In the genomic region with DNA sequence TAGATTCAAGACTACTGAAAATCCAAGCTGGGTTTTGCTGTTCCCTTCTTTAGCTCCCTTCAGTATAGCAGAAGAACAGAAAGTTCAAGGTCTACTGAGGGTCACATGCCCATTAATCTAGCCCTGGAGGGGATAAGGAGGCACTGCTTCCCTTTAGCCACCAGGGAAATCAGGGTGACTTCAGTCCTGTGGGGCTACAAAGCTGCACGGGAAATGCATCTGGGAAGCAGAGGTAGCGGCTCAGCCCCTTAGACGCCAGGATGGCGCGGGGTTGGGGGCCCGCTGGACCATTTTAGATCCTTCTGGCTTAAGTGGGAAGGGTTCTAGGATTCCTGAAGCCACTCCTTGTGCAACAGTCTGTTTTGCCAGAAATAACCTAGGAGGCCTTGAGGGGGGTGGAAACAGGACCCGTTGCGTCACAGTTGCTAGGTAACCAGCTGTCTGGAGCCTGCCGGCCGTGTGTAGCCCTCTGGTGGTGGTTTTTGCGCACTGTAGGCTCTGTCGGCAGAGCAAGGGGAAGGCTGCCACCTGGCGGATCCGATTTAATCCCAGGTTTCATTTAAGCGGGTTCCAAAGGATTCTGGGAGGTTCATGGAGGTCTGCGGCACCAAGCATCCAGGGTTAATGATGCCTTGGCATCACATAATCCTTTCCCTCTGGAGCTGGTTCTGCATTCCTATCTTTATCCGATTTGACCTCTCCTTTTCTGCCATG, we compare ENCODE assay signal across 8 mouse cellular contexts. TPM values are rescaled to one million over a fixed set of nuclear protein-coding genes. Genes with fewer than 3 reads are reported as not detected.
DNase-seq lines count a peak whose midpoint lies in the region; ATAC-seq and TF ChIP-seq lines count a peak whose summit lies in the region.

No protein-coding gene starts in this region.

- peaks cover 10% of the 10 kb centered on the region for H3K9me3 ChIP-seq in E14TG2a.4 (ENCODE audit: low read length)
- H3K9me3 ChIP-seq in forebrain, embryonic 14.5 days (replicated peaks; ENCODE audit: control insufficient read depth, low read length): no peaks in the 10 kb centered on the region
- H3K9me3 ChIP-seq in liver, embryonic 15.5 days (replicated peaks): no peaks in the 10 kb centered on the region
- no peaks in the 10 kb centered on the region for H3K9me3 ChIP-seq in neural tube, embryonic 12.5 days
- no peaks in the 10 kb centered on the region for H3K9me3 ChIP-seq in stomach, postnatal 0 days (ENCODE audit: control insufficient read depth, low read length)

- peak overlapping the region; percentile 35 for H3K4me2 ChIP-seq in forebrain, embryonic 14.5 days (ENCODE audit: low read length)
- H3K4me2 ChIP-seq in liver, embryonic 15.5 days: no peak overlapping the region
- peak overlapping the region; percentile 47 for H3K4me2 ChIP-seq in neural tube, embryonic 12.5 days (replicated peaks)
- H3K4me2 ChIP-seq in stomach, postnatal 0 days (replicated peaks; ENCODE audit: low read depth): peak overlapping the region; percentile 45

- peak; percentile 99 for TF ChIP-seq CTCF in E14TG2a.4 (conservative IDR thresholded peaks at IDR 0.05; ENCODE audit: low read length)
- peak; percentile 100 for TF ChIP-seq CTCF in stomach, postnatal 0 days (IDR thresholded peaks at IDR 0.05; ENCODE audit: low read depth)

- peak; percentile 82 for ATAC-seq in cerebellum, adult (ENCODE audit: insufficient number of reproducible peaks, low FRiP score, low TSS enrichment)
- ATAC-seq in forebrain, embryonic 14.5 days: peak; percentile 95
- peak; percentile 72 for ATAC-seq in liver, embryonic 15.5 days (ENCODE audit: insufficient read depth)
- peak; percentile 88 for ATAC-seq in neural tube, embryonic 12.5 days (ENCODE audit: low FRiP score, low read depth)
- ATAC-seq in stomach, postnatal 0 days (ENCODE audit: low FRiP score, low TSS enrichment): peak; percentile 93

- intact Hi-C loops in heart, postnatal 10 days (cut with DNase I): loop anchor here (1.0 to 2.0 kb wide), 3 partner anchors 37 to 81 kb away; no protein-coding TSS in a partner anchor

- peak overlapping the region; percentile 44; the same call in 1 of the 2 replicates for H3K27ac ChIP-seq in forebrain, embryonic 14.5 days (ENCODE audit: low read depth, low read length)
- H3K27ac ChIP-seq in liver, embryonic 15.5 days (replicated peaks): no peak overlapping the region
- no peak overlapping the region for H3K27ac ChIP-seq in neural tube, embryonic 12.5 days
- H3K27ac ChIP-seq in stomach, postnatal 0 days (replicated peaks): peak overlapping the region; percentile 78

- peaks cover 19% of the 10 kb centered on the region for H3K27me3 ChIP-seq in E14TG2a.4 (ENCODE audit: insufficient read depth, low read length)
- no peaks in the 10 kb centered on the region for H3K27me3 ChIP-seq in forebrain, embryonic 14.5 days (replicated peaks; ENCODE audit: control insufficient read depth, insufficient read depth, low read length)
- peaks cover 14% of the 10 kb centered on the region for H3K27me3 ChIP-seq in liver, embryonic 15.5 days
- H3K27me3 ChIP-seq in neural tube, embryonic 12.5 days (replicated peaks): no peaks in the 10 kb centered on the region
- H3K27me3 ChIP-seq in stomach, postnatal 0 days (ENCODE audit: control insufficient read depth, insufficient read depth, low read length): no peaks in the 10 kb centered on the region

- H3K4me3 ChIP-seq in E14TG2a.4 (replicated peaks; ENCODE audit: low read length): peak overlapping the region; percentile 58
- no peak overlapping the region for H3K4me3 ChIP-seq in forebrain, embryonic 14.5 days (ENCODE audit: low read depth, low read length)
- H3K4me3 ChIP-seq in liver, embryonic 15.5 days (replicated peaks): no peak overlapping the region
- H3K4me3 ChIP-seq in neural tube, embryonic 12.5 days: no peak overlapping the region
- no peak overlapping the region for H3K4me3 ChIP-seq in stomach, postnatal 0 days (ENCODE audit: low read depth, low read length)

- 5% methylated on average over 17 of the region's 17 CpGs for WGBS in forebrain, embryonic 14.5 days
- 10% methylated on average over 17 of the region's 17 CpGs for WGBS in liver, embryonic 15.5 days (ENCODE audit: insufficient replicate concordance)
- 13% methylated on average over 17 of the region's 17 CpGs for WGBS in neural tube, embryonic 12.5 days
- WGBS in stomach, postnatal 0 days: 7% methylated on average over 17 of the region's 17 CpGs

- H3K9ac ChIP-seq in forebrain, embryonic 14.5 days (ENCODE audit: low read length): 0 out of 2 replicates have a peak overlapping the region, but pooled peaks have one; percentile 17
- H3K9ac ChIP-seq in liver, embryonic 15.5 days: no peak overlapping the region
- H3K9ac ChIP-seq in neural tube, embryonic 12.5 days: no peak overlapping the region
- H3K9ac ChIP-seq in stomach, postnatal 0 days (ENCODE audit: low read length): peak overlapping the region; percentile 38; the same call in 1 of the 2 replicates

- TF ChIP-seq EP300 in stomach, postnatal 0 days (optimal IDR thresholded peaks at IDR 0.05): peak; percentile 18

- H3K36me3 ChIP-seq in E14TG2a.4 (ENCODE audit: insufficient read depth, low read length): peaks cover 8% of the 10 kb centered on the region; the same call in 1 of the 2 replicates
- H3K36me3 ChIP-seq in forebrain, embryonic 14.5 days (ENCODE audit: control insufficient read depth, insufficient read depth, low read length): peaks cover 31% of the 10 kb centered on the region
- no peaks in the 10 kb centered on the region for H3K36me3 ChIP-seq in liver, embryonic 15.5 days (replicated peaks)
- H3K36me3 ChIP-seq in neural tube, embryonic 12.5 days: peaks cover 29% of the 10 kb centered on the region
- no peaks in the 10 kb centered on the region for H3K36me3 ChIP-seq in stomach, postnatal 0 days (ENCODE audit: control insufficient read depth, insufficient read depth, low read length)

- peaks cover 55% of the 10 kb centered on the region for H3K4me1 ChIP-seq in E14TG2a.4 (replicated peaks; ENCODE audit: low read depth, low read length)
- H3K4me1 ChIP-seq in forebrain, embryonic 14.5 days (ENCODE audit: control insufficient read depth, insufficient read depth, low read length): peaks cover 13% of the 10 kb centered on the region
- H3K4me1 ChIP-seq in liver, embryonic 15.5 days (replicated peaks): peaks cover 3% of the 10 kb centered on the region; the same call in 1 of the 2 replicates
- H3K4me1 ChIP-seq in neural tube, embryonic 12.5 days: peaks cover 9% of the 10 kb centered on the region
- 0 out of 2 replicates have a peak, but pooled peaks cover 2% of the 10 kb centered on the region for H3K4me1 ChIP-seq in stomach, postnatal 0 days (replicated peaks; ENCODE audit: control insufficient read depth, insufficient read depth)

- DNase-seq in forebrain, embryonic 14.5 days (ENCODE audit: low spot score): peak; percentile 96
- DNase-seq in heart, postnatal 10 days: peak; percentile 95 to 96
- DNase-seq in kidney, postnatal 4 days: peak; percentile 96
- DNase-seq in stomach, postnatal 0 days (ENCODE audit: low spot score): peak; percentile 94

RNA-seq across cellular contexts. Expression of gene Slc4a3, which starts 13.3 kb away (rescaled TPM):
- 12.6 and 18.7 TPM in 2 replicates for polyA plus RNA-seq in forebrain, embryonic 14.5 days (2014; fragmentation: Nextera tagmentation; extraction: Ambion mirVana)
- total RNA-seq in heart, postnatal 10 days (2021): 100 to 1,000 TPM; 128 to 149 TPM
- polyA plus RNA-seq in liver, embryonic 15.5 days (2015; fragmentation: Nextera tagmentation; extraction: Ambion mirVana): 0.60 and 0.64 TPM in 2 replicates
- 30.6 TPM in 2 replicates for polyA plus RNA-seq in neural tube, embryonic 12.5 days (2016; fragmentation: Nextera tagmentation; extraction: Ambion mirVana)
- 7.1 and 7.9 TPM in 2 replicates for polyA plus RNA-seq in stomach, postnatal 0 days (2015; fragmentation: Nextera tagmentation; extraction: Ambion mirVana)

RNA-seq across cellular contexts. Expression of gene Stk11ip, which starts 38.0 kb away (rescaled TPM):
- 8.7 and 10.7 TPM in 2 replicates for polyA plus RNA-seq in forebrain, embryonic 14.5 days (2014; fragmentation: Nextera tagmentation; extraction: Ambion mirVana)
- total RNA-seq in heart, postnatal 10 days (2021): 10 to 100 TPM; 12.7 to 13.9 TPM
- 5.1 and 6.6 TPM in 2 replicates for polyA plus RNA-seq in liver, embryonic 15.5 days (2015; fragmentation: Nextera tagmentation; extraction: Ambion mirVana)
- polyA plus RNA-seq in neural tube, embryonic 12.5 days (2016; fragmentation: Nextera tagmentation; extraction: Ambion mirVana): 24.8 and 27.1 TPM in 2 replicates
- 6.7 and 6.8 TPM in 2 replicates for polyA plus RNA-seq in stomach, postnatal 0 days (2015; fragmentation: Nextera tagmentation; extraction: Ambion mirVana)

RNA-seq across cellular contexts. Expression of gene Inha, which starts 52.5 kb away (rescaled TPM):
- 4.9 and 6.3 TPM in 2 replicates for polyA plus RNA-seq in forebrain, embryonic 14.5 days (2014; fragmentation: Nextera tagmentation; extraction: Ambion mirVana)
- 1 to 10 TPM; 5.1 to 8.5 TPM for total RNA-seq in heart, postnatal 10 days (2021)
- 0.66 and 0.67 TPM in 2 replicates for polyA plus RNA-seq in liver, embryonic 15.5 days (2015; fragmentation: Nextera tagmentation; extraction: Ambion mirVana)
- 7.3 and 10.0 TPM in 2 replicates for polyA plus RNA-seq in neural tube, embryonic 12.5 days (2016; fragmentation: Nextera tagmentation; extraction: Ambion mirVana)
- 4.7 and 6.1 TPM in 2 replicates for polyA plus RNA-seq in stomach, postnatal 0 days (2015; fragmentation: Nextera tagmentation; extraction: Ambion mirVana)

RNA-seq across cellular contexts. Expression of gene Obsl1, which starts 53.1 kb away (rescaled TPM):
- 17.0 and 17.7 TPM in 2 replicates for polyA plus RNA-seq in forebrain, embryonic 14.5 days (2014; fragmentation: Nextera tagmentation; extraction: Ambion mirVana)
- 100 to 1,000 TPM; 171 to 173 TPM for total RNA-seq in heart, postnatal 10 days (2021)
- 7.3 and 9.4 TPM in 2 replicates for polyA plus RNA-seq in liver, embryonic 15.5 days (2015; fragmentation: Nextera tagmentation; extraction: Ambion mirVana)
- polyA plus RNA-seq in neural tube, embryonic 12.5 days (2016; fragmentation: Nextera tagmentation; extraction: Ambion mirVana): 49.0 and 50.6 TPM in 2 replicates
- 17.9 and 21.2 TPM in 2 replicates for polyA plus RNA-seq in stomach, postnatal 0 days (2015; fragmentation: Nextera tagmentation; extraction: Ambion mirVana)

Comparison
In these comparisons a context has a peak if more than half of its experiments do, and no peak if none do; other contexts are left out.
1. H3K27ac ChIP-seq: peak in forebrain, embryonic 14.5 days (single experiment) and stomach, postnatal 0 days (single experiment); none in liver, embryonic 15.5 days (single experiment) and neural tube, embryonic 12.5 days (single experiment).
2. H3K9ac ChIP-seq: peak in forebrain, embryonic 14.5 days (single experiment) and stomach, postnatal 0 days (single experiment); none in liver, embryonic 15.5 days (single experiment) and neural tube, embryonic 12.5 days (single experiment).
3. Peak in every context shown above with its lines, with median percentiles within 50 percentile points of each other: ATAC-seq and DNase-seq.